Mouse (Mus musculus) limb, embryonic 10.5 days (tissue): ENCODE results near the gene Nenf. TPM values are rescaled to one million over a fixed set of nuclear protein-coding genes. Genes with fewer than 3 reads are reported as not detected.

Experiments used
- DNase-seq: peaks from one replicate; pipeline ENCODE4 v3.0.0-alpha.2; 2017; ENCODE audit warnings: low spot score
- H3K27ac ChIP-seq: fragments of 300-500 bp; sonication (generic); 2 replicates; pipeline ENCODE4 v1.5.1; 2016; ENCODE audit warnings: mild to moderate bottlenecking
- H3K27me3 ChIP-seq: fragments of 300-500 bp; sonication (generic); 2 replicates; pipeline ENCODE4 v1.6.1; 2016; ENCODE audit warnings: low read depth, mild to moderate bottlenecking; ENCODE audit not compliant: poor library complexity, severe bottlenecking
- H3K36me3 ChIP-seq: fragments of 300-500 bp; sonication (generic); 2 replicates; pipeline ENCODE4 v1.6.1; 2016; ENCODE audit warnings: mild to moderate bottlenecking, moderate library complexity
- H3K4me1 ChIP-seq: fragments of 300-500 bp; sonication (generic); 2 replicates; pipeline ENCODE4 v1.6.1; 2016
- H3K4me3 ChIP-seq: fragments of 300-500 bp; sonication (generic); 2 replicates; pipeline ENCODE4 v1.5.1; 2016; ENCODE audit warnings: mild to moderate bottlenecking, moderate library complexity
- H3K9me3 ChIP-seq: fragments of 300-500 bp; sonication (generic); replicated peaks from 2 replicates; pipeline ENCODE4 v1.6.1; 2016; ENCODE audit warnings: mild to moderate bottlenecking
- WGBS: fragments of 180-500 bp; shearing (Covaris S2); methylation state at CpG from one replicate; pipeline ENCODE4 v1.1.7; 2016; 5-methylcytosine and 5-hydroxymethylcytosine counted together
- polyA plus RNA-seq: library from polyadenylated mRNA; unstranded; fragments of >200 nt; fragmentation: Nextera tagmentation; extraction: Ambion mirVana; gene quantifications from 2 replicates; pipeline ENCODE4 v1.2.1, GENCODE M21; 2016

Gene Nenf
- polyA plus RNA-seq, 1 experiment from 2014 or later = 50.3 TPM

- H3K4me1 ChIP-seq = peaks cover 30% of the 10 kb centered on the region
- no peak for DNase-seq
- H3K9me3 ChIP-seq = no peaks in the 10 kb centered on the region
- WGBS = 87% methylated on average over 3 of the region's 3 CpGs
- no peak overlapping the region for H3K27ac ChIP-seq
- no peak overlapping the region for H3K4me3 ChIP-seq
- H3K27me3 ChIP-seq = no peaks in the 10 kb centered on the region
- no peaks in the 10 kb centered on the region for H3K36me3 ChIP-seq
Measured at GRCm38 (mm10) chr1:191272660-191273059, 45.3 kb downstream of the Nenf start.

DNA sequence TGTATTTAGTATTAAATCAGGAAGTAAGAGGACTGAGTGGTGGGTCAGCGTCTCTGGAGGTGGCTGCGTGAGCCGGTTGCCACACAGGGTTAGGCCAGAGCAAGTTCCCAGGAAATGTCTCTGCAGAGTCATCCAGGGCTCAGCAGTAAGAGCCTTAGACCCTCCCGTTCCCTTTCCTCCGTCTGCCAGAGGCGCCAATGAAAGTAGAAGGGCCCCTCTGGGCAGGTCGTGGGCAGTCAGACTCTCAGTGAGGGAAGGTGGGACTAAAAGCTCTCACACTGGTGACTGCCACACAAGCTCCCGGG, 48.4 kb downstream of the Nenf start:
- peaks cover 44% of the 10 kb centered on the region for H3K4me1 ChIP-seq
- DNase-seq = no peak
- H3K36me3 ChIP-seq = no peaks in the 10 kb centered on the region
- H3K9me3 ChIP-seq = no peaks in the 10 kb centered on the region
- 71% methylated on average over 8 of the region's 8 CpGs for WGBS
- no peak overlapping the region for H3K4me3 ChIP-seq
- H3K27me3 ChIP-seq = no peaks in the 10 kb centered on the region
- peak overlapping the region; percentile 63 for H3K27ac ChIP-seq

GRCm38 (mm10) chr1:191268797-191269647, 49.0 kb downstream of the Nenf start:
- Histone ChIP-seq H3K4me1 (peaks cover 44% of the 10 kb centered on the region), H3K36me3 (no peaks in the 10 kb centered on the region), H3K27ac (peak overlapping the region; percentile 63; the same call in 1 of the 2 replicates), H3K9me3 (no peaks in the 10 kb centered on the region), H3K27me3 (no peaks in the 10 kb centered on the region), H3K4me3 (no peak overlapping the region)
- 75% methylated on average over 5 of the region's 5 CpGs for WGBS
- no peak for DNase-seq

DNA sequence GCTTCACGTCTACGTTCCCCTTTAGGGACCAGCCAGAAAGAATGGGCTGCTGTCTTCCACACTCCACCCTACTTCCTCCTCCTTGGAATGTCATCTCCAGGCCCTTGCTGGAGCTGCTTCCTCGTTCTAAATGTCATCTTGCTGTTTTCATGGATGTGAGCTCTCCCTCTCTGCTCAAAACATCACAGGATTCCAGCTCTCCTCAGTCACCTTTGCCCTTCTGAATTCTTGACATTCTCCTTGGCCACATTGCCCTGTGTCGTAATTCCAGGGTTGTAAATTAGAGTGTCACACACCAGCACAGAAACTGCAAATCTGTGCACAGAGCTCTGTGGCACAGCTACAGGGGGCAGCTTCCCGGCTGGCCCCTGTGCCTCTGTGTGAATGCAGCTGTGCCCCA, 50.1 kb downstream of the Nenf start:
- no peaks in the 10 kb centered on the region for H3K27me3 ChIP-seq
- peak overlapping the region; percentile 38 for H3K27ac ChIP-seq

GRCm38 (mm10) chr1:191267162-191267561, 50.8 kb downstream of the Nenf start:
- H3K9me3 ChIP-seq = no peaks in the 10 kb centered on the region
- WGBS = 79% methylated on average over 5 of the region's 5 CpGs
- 0 out of 2 replicates have a peak overlapping the region, but pooled peaks have one; percentile 38 for H3K27ac ChIP-seq
- DNase-seq = no peak
- H3K27me3 ChIP-seq = no peaks in the 10 kb centered on the region
- H3K4me3 ChIP-seq = no peak overlapping the region
- no peaks in the 10 kb centered on the region for H3K36me3 ChIP-seq
- H3K4me1 ChIP-seq = peaks cover 46% of the 10 kb centered on the region

More for the DNA sequence above, 50.1 kb downstream of the Nenf start:
- 16% methylated on average over 5 of the region's 5 CpGs for WGBS
- peak; percentile 47 for DNase-seq
- H3K36me3 ChIP-seq = no peaks in the 10 kb centered on the region
- no peaks in the 10 kb centered on the region for H3K9me3 ChIP-seq
- H3K4me1 ChIP-seq = peaks cover 44% of the 10 kb centered on the region
- no peak overlapping the region for H3K4me3 ChIP-seq

DNA sequence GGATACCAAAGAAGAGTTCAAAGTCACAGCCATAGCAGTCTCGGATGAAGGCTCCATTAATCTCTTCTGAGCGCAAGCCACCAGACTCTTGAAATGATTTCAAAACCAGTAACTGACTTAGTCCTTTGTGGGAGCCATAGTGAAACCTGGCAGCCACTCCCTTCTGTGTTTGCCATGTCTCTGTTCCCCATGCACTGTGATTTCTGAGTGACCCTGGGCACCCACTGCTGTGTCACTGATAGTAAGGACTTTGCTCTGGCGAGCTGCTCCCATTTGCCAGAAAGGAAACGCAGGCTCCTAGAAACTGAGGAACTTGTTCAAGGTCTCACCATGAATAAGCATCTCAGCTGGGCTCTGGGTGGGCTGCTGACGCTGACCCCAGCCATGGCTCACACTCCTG, 54.5 kb downstream of the Nenf start:
- Histone ChIP-seq H3K36me3 (no peaks in the 10 kb centered on the region), H3K27ac (no peak overlapping the region), H3K4me3 (no peak overlapping the region), H3K9me3 (no peaks in the 10 kb centered on the region), H3K4me1 (peaks cover 58% of the 10 kb centered on the region), H3K27me3 (no peaks in the 10 kb centered on the region)
- DNase-seq = no peak
- 90% methylated on average over 5 of the region's 5 CpGs for WGBS

- Histone ChIP-seq H3K4me3 (no peak overlapping the region), H3K9me3 (no peaks in the 10 kb centered on the region), H3K27me3 (no peaks in the 10 kb centered on the region), H3K27ac (peak overlapping the region; percentile 84), H3K36me3 (no peaks in the 10 kb centered on the region), H3K4me1 (peaks cover 50% of the 10 kb centered on the region)
- DNase-seq = no peak
- WGBS = 22% methylated on average over 6 of the region's 6 CpGs
Measured at GRCm38 (mm10) chr1:191261861-191262260, 56.1 kb downstream of the Nenf start.

DNA sequence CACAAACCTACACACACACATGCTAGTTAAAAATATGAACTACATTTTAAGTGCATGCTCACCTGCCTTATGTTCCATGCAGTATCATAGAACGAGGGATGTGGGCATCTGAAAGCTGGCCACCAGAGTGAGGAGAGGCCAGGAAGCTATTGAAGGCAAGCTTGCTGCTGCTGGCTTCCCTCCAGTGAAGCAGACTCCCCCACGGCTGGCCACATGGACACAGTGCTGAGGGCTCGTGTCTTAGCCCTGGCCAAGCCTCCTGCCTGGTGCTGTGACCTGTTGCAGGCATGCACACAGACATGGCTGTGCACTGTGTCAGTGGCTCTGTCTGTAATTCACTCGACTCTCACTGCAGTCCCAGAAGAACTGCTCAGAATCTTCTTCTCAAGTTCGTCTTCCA, 58.3 kb downstream of the Nenf start:
- no peaks in the 10 kb centered on the region for H3K36me3 ChIP-seq
- 74% methylated on average over 5 of the region's 5 CpGs for WGBS
- H3K4me1 ChIP-seq = peaks cover 51% of the 10 kb centered on the region
- no peaks in the 10 kb centered on the region for H3K9me3 ChIP-seq
- no peak overlapping the region for H3K4me3 ChIP-seq
- no peak for DNase-seq
- peak overlapping the region; percentile 56 for H3K27ac ChIP-seq
- no peaks in the 10 kb centered on the region for H3K27me3 ChIP-seq

GRCm38 (mm10) chr1:191259121-191259520, 58.9 kb downstream of the Nenf start:
- Histone ChIP-seq H3K36me3 (no peaks in the 10 kb centered on the region), H3K4me1 (peaks cover 56% of the 10 kb centered on the region), H3K27me3 (no peaks in the 10 kb centered on the region), H3K9me3 (no peaks in the 10 kb centered on the region), H3K4me3 (peak overlapping the region; percentile 2; the same call in 1 of the 2 replicates), H3K27ac (peak overlapping the region; percentile 66)
- DNase-seq = no peak
- WGBS = 24% methylated on average over 7 of the region's 7 CpGs

DNA sequence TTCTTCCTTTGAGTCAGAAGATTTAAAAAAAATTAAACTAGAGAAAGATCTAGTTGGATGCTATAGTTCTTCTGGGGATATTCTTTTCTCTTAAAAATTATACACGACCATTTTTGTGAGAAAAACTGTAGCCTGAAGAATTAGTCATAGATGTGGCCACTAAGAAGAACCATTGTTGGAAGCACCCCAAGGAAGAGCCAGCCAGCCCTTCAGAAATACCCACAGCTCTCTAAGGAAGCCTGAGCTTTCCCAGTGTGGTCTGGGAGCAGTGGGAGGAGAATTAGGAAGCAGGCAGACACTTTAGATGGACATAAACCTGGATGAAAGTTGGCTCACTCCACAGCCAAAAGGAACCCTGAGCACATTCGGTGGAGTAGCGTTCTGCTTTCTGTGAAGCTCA, 59.5 kb downstream of the Nenf start:
- H3K27ac ChIP-seq = peak overlapping the region; percentile 66
- 60% methylated on average over 3 of the region's 3 CpGs for WGBS
- no peaks in the 10 kb centered on the region for H3K27me3 ChIP-seq
- H3K36me3 ChIP-seq = no peaks in the 10 kb centered on the region
- DNase-seq = no peak
- H3K9me3 ChIP-seq = no peaks in the 10 kb centered on the region
- H3K4me1 ChIP-seq = peaks cover 60% of the 10 kb centered on the region
- H3K4me3 ChIP-seq = no peak overlapping the region

DNA sequence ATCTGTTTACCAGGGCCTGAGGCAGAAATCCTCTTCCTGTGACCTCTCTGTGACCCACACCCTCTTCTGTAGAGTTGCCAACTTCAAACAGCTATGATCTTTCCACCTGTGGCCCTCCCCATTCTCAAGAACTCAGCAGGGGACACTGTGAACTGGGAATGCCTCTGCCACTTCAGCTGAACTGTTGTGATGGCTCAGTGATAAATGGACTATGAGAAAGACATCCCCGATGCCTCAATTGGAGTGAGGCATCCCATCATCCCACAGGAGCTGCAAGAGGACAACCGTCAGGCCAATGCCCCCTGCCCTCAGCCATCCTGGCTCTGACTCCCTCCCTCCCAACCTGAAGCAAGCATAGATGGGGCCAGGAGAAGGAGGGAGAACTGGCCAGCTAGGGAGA, 60.0 kb downstream of the Nenf start:
- Histone ChIP-seq H3K9me3 (no peaks in the 10 kb centered on the region), H3K4me3 (no peak overlapping the region), H3K27me3 (no peaks in the 10 kb centered on the region), H3K4me1 (peaks cover 60% of the 10 kb centered on the region), H3K27ac (no peak overlapping the region), H3K36me3 (no peaks in the 10 kb centered on the region)
- no peak for DNase-seq
- 44% methylated on average over 2 of the region's 2 CpGs for WGBS

- H3K4me1 ChIP-seq = peaks cover 59% of the 10 kb centered on the region
- H3K9me3 ChIP-seq = no peaks in the 10 kb centered on the region
- peak overlapping the region; percentile 31; the same call in 1 of the 2 replicates for H3K27ac ChIP-seq
- H3K36me3 ChIP-seq = no peaks in the 10 kb centered on the region
- H3K4me3 ChIP-seq = no peak overlapping the region
- 82% methylated on average over 3 of the region's 3 CpGs for WGBS
- no peak for DNase-seq
- no peaks in the 10 kb centered on the region for H3K27me3 ChIP-seq
Measured at GRCm38 (mm10) chr1:191257351-191257771, 60.6 kb downstream of the Nenf start.
